9 mouse cellular contexts compared by ENCODE assay signal in the genomic region with DNA sequence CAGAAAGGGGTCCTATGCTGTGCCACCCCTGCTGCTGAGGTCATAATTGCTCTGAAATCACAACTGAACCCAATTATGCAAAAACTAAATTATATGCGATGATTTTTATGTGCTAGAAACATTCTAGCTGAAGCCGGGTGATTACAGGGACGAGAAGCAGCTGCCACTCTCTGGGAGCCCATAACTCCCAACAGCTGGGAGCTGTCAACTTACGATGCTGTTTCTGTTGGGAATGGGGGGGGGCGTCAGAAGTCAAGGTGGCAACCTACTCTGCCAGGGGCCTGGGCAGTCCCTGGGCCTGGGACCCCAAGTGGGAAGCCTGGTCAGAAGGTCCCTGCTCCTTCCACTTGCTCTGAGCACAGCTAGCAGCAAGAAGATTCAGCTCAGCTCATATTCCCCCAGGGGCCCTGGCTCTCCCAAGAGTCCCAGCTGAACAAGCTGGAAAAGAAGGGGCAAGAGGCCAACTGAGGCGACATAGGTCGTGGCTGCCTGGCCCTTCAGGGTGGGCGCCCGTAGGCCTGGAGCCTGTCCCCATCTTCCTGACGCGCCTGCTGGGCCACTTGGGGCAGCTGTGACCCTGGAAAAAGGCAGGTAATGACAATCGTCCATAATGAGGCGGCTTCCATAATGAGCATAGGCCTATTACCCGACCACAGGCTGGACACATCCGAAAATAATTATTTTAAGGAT.
A peak's percentile ranks its signal among the peaks of the same experiment; 100 is the strongest.
DNase-seq lines count a peak whose midpoint lies in the region; ATAC-seq lines count a peak whose summit lies in the region.
"Had no signal": no experiment of that assay in that cellular context is flagged by ENCODE, and none has a peak within 500 bp of the region (broad histone marks: within the 10 kb centered on the region; RNA-seq: fewer than 3 reads in every experiment).

No protein-coding gene starts in this region.

- peak; percentile 44 for DNase-seq in kidney, adult 11 months
- DNase-seq in kidney, adult 18-20 months, result no peak
- no peak for DNase-seq in forebrain, embryonic 10.5 days (ENCODE audit: extremely low spot score, low spot score)
- peak; percentile 36 for DNase-seq in kidney, adult 8-10 months
- DNase-seq in embryo, embryonic 9.5 days (ENCODE audit: extremely low spot score), result no peak
- DNase-seq in gastrocnemius, postnatal 10 days, result no peak
- DNase-seq in layer of hippocampus, postnatal 14 days (ENCODE audit: low spot score in 2 of 2), result no peak

- peak overlapping the region; percentile 58; the same call in 1 of the 2 replicates for H3K27ac ChIP-seq in forebrain, embryonic 10.5 days
- H3K27ac ChIP-seq in midbrain, embryonic 16.5 days (ENCODE audit: low read length), result no peak overlapping the region

- H3K9me3 ChIP-seq in forebrain, embryonic 10.5 days, result no peaks in the 10 kb centered on the region
- no peaks in the 10 kb centered on the region for H3K9me3 ChIP-seq in midbrain, embryonic 16.5 days (replicated peaks; ENCODE audit: control insufficient read depth, low read length, poor library complexity, severe bottlenecking)

- H3K27me3 ChIP-seq in forebrain, embryonic 10.5 days (ENCODE audit: poor library complexity, severe bottlenecking), result peaks cover 73% of the 10 kb centered on the region
- no peaks in the 10 kb centered on the region for H3K27me3 ChIP-seq in midbrain, embryonic 16.5 days (ENCODE audit: control insufficient read depth, insufficient read depth, low read depth, low read length)

- ATAC-seq in midbrain, embryonic 16.5 days, result no peak

- no peak overlapping the region for H3K4me2 ChIP-seq in midbrain, embryonic 16.5 days (ENCODE audit: low read length)

- WGBS in forebrain, embryonic 10.5 days, result 65% methylated on average over 15 of the region's 15 CpGs
- WGBS in midbrain, embryonic 16.5 days, result 45% methylated on average over 15 of the region's 15 CpGs

- no peak overlapping the region for H3K4me3 ChIP-seq in forebrain, embryonic 10.5 days
- H3K4me3 ChIP-seq in midbrain, embryonic 16.5 days (ENCODE audit: low read depth, low read length), result no peak overlapping the region
- H3K4me3 ChIP-seq: erythroblast, embryonic 14.5 days had no signal

- H3K9ac ChIP-seq in midbrain, embryonic 16.5 days (ENCODE audit: low read depth, low read length), result peak overlapping the region; percentile 1; the same call in 1 of the 2 replicates

- peaks cover 79% of the 10 kb centered on the region for H3K4me1 ChIP-seq in forebrain, embryonic 10.5 days
- H3K4me1 ChIP-seq in midbrain, embryonic 16.5 days (ENCODE audit: control insufficient read depth, insufficient read depth, low read length), result peaks cover 24% of the 10 kb centered on the region

- H3K36me3 ChIP-seq in forebrain, embryonic 10.5 days (replicated peaks), result no peaks in the 10 kb centered on the region
- no peaks in the 10 kb centered on the region for H3K36me3 ChIP-seq in midbrain, embryonic 16.5 days (ENCODE audit: control insufficient read depth, insufficient read depth, low read length)

Comparison
In these comparisons a context has a peak if more than half of its experiments do, and no peak if none do; other contexts are left out.
1. DNase-seq: peak in kidney, adult 11 months (single experiment) and kidney, adult 8-10 months (2 of 2); none in kidney, adult 18-20 months (single experiment), forebrain, embryonic 10.5 days (single experiment), embryo, embryonic 9.5 days (single experiment), gastrocnemius, postnatal 10 days (single experiment) and layer of hippocampus, postnatal 14 days (0 of 2).